Mouse (Mus musculus) megakaryocyte, embryonic 14.5 days (primary cell): ENCODE measurements at regions not wholly inside any gene's neighbourhood (a gene's known extent, or its start where the extent isn't known, plus 50 kb on each side); places are given as distances from the start of the nearest gene placed in this dataset.

Source experiments
- FLI1 ChIP-seq: IDR thresholded peaks from 2 replicates; pipeline ENCODE4 v1.6.1; 2012; ENCODE audit warnings: low read length, inconsistent platforms, mixed read lengths
- GATA1 ChIP-seq: IDR thresholded peaks from 3 replicates; pipeline ENCODE4 v1.6.1; 2012; ENCODE audit warnings: mixed read lengths, low read length, inconsistent platforms, borderline replicate concordance

DNA sequence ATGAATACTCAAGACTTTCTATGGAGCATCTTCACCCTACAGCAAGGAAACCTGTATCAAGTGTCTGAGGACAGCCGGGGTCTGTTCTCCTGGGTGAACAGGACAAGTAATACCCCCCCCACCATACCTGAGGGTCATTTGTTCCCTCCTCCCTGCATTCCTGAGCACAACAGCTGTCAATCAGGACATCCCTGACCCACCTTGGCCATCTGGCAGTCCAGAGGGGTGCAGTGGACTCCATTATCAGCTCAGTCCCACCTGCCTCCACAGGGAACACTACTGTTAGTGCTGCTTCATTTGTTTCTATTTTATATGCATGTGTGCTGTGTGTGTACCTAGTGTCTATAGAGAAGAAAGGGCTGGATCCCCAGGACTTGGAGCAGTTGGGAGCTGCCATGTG is 95.3 kb downstream of the H60c start:
- TF ChIP-seq GATA1 (no peak), FLI1 (no peak)
